Mouse (Mus musculus): ENCODE measurements around the gene Tmc5. TPM values are rescaled to one million over a fixed set of nuclear protein-coding genes. Genes with fewer than 3 reads are reported as not detected.

The Tmc5 gene
- polyA plus RNA-seq, 2 experiments, result 0.15 to 0.29 TPM

DNA sequence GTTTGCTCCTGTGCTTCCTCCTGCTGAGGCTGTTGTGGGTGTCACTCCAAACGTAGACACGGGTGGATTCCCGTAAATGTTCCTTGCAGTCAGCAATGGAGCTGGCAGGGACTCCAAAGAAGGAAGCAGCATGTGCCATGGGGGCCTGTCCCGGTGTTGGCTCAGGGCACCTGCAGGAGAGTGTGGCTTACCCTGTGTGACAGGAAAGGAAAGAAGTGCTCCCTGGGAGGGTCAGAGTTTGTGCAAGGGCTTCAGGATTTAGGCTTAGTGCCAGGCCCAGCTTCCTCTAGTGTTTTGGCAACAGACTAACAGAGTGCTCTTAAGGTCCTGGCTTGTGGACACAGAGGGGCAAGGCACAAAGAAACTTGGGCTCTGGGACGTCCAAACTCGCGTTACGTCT lies 7.7 kb downstream of the Tmc5 start:
- Histone ChIP-seq H3K27me3 (ENCODE audit: control insufficient read depth, insufficient read depth, low read length) (no peaks in the 10 kb centered on the region), H3K4me3 (replicated peaks; ENCODE audit: low read length) (no peak overlapping the region), H3K9ac (ENCODE audit: low read depth, low read length, severe bottlenecking) (no peak overlapping the region), H3K4me2 (replicated peaks; ENCODE audit: low read depth, low read length, severe bottlenecking) (no peak overlapping the region), H3K4me1 (ENCODE audit: control insufficient read depth, insufficient read depth, low read length) (no peaks in the 10 kb centered on the region), H3K27ac (replicated peaks; ENCODE audit: low read depth, low read length) (no peak overlapping the region), H3K9me3 (ENCODE audit: control insufficient read depth, low read length) (no peaks in the 10 kb centered on the region), H3K36me3 (ENCODE audit: control insufficient read depth, insufficient read depth, low read length) (no peaks in the 10 kb centered on the region)
- ATAC-seq (ENCODE audit: low FRiP score, low read depth) (no peak), DNase-seq (ENCODE audit: low spot score) (no peak)
- WGBS, result 78% methylated on average over 8 of the region's 8 CpGs
- TF ChIP-seq POLR2A (IDR thresholded peaks at IDR 0.05; ENCODE audit: borderline replicate concordance, extremely low read depth, insufficient read depth, insufficient read length), result no peak

DNA sequence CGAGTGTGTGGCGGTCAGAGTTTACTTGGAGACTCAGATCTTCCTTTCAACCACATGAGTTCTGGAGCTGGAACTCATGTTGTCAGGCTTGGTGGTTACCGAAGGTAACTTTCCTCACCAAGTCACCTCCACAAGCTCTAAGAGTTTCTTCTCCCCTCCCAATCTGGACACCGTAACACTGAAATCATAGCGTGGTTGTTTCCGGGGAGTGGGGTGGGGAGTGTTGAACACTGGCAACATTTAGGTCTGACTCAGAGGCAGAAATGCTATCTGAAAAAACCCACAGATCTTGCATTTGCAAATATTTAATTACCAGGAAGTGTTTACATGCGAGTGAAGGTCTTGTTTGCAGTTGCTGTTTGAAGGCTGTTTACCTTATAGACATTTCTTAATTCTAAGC lies 12.7 kb downstream of the Tmc5 start:
- Histone ChIP-seq H3K4me3 (replicated peaks; ENCODE audit: low read length) (no peak overlapping the region), H3K4me2 (replicated peaks; ENCODE audit: low read depth, low read length, severe bottlenecking) (no peak overlapping the region), H3K36me3 (ENCODE audit: control insufficient read depth, insufficient read depth, low read length) (no peaks in the 10 kb centered on the region), H3K27me3 (ENCODE audit: control insufficient read depth, insufficient read depth, low read length) (no peaks in the 10 kb centered on the region), H3K9ac (ENCODE audit: low read depth, low read length, severe bottlenecking) (no peak overlapping the region), H3K9me3 (ENCODE audit: control insufficient read depth, low read length) (no peaks in the 10 kb centered on the region), H3K27ac (replicated peaks; ENCODE audit: low read depth, low read length) (no peak overlapping the region), H3K4me1 (ENCODE audit: control insufficient read depth, insufficient read depth, low read length) (no peaks in the 10 kb centered on the region)
- DNase-seq (ENCODE audit: low spot score) (no peak), ATAC-seq (ENCODE audit: low FRiP score, low read depth) (no peak)
- WGBS, result 90% methylated on average over 7 of the region's 7 CpGs
- no peak for TF ChIP-seq POLR2A (IDR thresholded peaks at IDR 0.05; ENCODE audit: borderline replicate concordance, extremely low read depth, insufficient read depth, insufficient read length)

DNA sequence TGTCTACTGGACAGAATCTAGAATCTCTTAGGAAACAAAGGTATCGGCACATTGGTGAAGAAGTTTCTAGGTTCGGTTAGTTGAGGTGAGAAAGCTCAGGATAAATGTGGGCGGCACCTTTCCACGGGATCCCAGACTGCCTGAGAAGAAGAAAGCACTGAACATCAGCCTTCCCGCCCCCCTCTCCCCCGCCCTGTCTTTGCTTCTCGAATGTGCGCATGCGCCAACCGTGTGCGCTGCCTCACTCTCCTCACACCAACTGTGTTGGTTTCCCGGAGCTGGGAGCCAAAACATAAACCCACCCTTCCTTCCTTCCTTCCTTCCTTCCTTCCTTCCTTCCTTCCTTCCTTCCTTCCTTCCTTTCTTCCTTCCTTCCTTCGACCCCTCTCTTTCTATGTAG lies 13.6 kb downstream of the Tmc5 start:
- TF ChIP-seq POLR2A (IDR thresholded peaks at IDR 0.05; ENCODE audit: borderline replicate concordance, extremely low read depth, insufficient read depth, insufficient read length), result no peak
- DNase-seq (ENCODE audit: low spot score) (no peak), ATAC-seq (ENCODE audit: low FRiP score, low read depth) (no peak)
- no peaks in the 10 kb centered on the region for H3K27me3 ChIP-seq (ENCODE audit: control insufficient read depth, insufficient read depth, low read length)
- H3K9me3 ChIP-seq (ENCODE audit: control insufficient read depth, low read length), result no peaks in the 10 kb centered on the region
- no peak overlapping the region for H3K4me2 ChIP-seq (replicated peaks; ENCODE audit: low read depth, low read length, severe bottlenecking)
- H3K36me3 ChIP-seq (ENCODE audit: control insufficient read depth, insufficient read depth, low read length), result no peaks in the 10 kb centered on the region
- no peaks in the 10 kb centered on the region for H3K4me1 ChIP-seq (ENCODE audit: control insufficient read depth, insufficient read depth, low read length)
- H3K4me3 ChIP-seq (replicated peaks; ENCODE audit: low read length), result no peak overlapping the region
- no peak overlapping the region for H3K9ac ChIP-seq (ENCODE audit: low read depth, low read length, severe bottlenecking)
- H3K27ac ChIP-seq (replicated peaks; ENCODE audit: low read depth, low read length), result no peak overlapping the region
- WGBS, result 87% methylated on average over 13 of the region's 13 CpGs

DNA sequence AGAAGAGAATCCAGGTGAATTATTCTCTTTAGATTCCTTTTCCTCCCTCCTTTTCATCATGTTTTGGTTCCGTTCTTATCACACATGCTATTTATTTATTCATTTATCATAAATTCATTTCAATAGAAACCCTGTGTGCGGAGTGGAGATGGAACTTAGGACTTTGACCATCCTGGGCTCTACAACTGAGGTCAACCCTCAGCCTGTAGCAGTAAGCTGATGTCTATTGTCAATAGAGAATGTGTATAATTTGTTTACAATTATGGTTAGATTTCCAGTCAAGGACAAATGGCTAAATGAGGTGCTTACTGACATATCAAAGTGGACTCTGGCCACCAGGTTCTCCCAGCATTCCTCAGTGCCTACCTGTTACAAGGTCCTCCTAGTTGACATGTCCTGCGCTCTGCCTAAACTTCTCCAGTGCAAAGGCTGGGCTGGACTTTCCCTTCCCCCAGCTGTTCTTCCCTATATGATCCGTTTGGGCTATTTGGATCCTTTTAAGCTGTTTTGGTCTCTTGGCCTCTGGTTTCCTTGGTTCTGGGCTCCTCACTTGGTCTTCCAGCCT lies 14.2 kb downstream of the Tmc5 start:
- no peaks in the 10 kb centered on the region for H3K4me1 ChIP-seq (ENCODE audit: control insufficient read depth, insufficient read depth, low read length)
- ATAC-seq (ENCODE audit: low FRiP score, low read depth), result no peak
- H3K27me3 ChIP-seq (ENCODE audit: control insufficient read depth, insufficient read depth, low read length), result no peaks in the 10 kb centered on the region
- H3K9ac ChIP-seq (ENCODE audit: low read depth, low read length, severe bottlenecking), result no peak overlapping the region
- DNase-seq (ENCODE audit: low spot score), result no peak
- no peak for TF ChIP-seq POLR2A (IDR thresholded peaks at IDR 0.05; ENCODE audit: borderline replicate concordance, extremely low read depth, insufficient read depth, insufficient read length)
- H3K27ac ChIP-seq (replicated peaks; ENCODE audit: low read depth, low read length), result no peak overlapping the region
- no peak overlapping the region for H3K4me3 ChIP-seq (replicated peaks; ENCODE audit: low read length)
- no peak overlapping the region for H3K4me2 ChIP-seq (replicated peaks; ENCODE audit: low read depth, low read length, severe bottlenecking)
- 85% methylated on average over 4 of the region's 4 CpGs for WGBS
- H3K36me3 ChIP-seq (ENCODE audit: control insufficient read depth, insufficient read depth, low read length), result no peaks in the 10 kb centered on the region
- H3K9me3 ChIP-seq (ENCODE audit: control insufficient read depth, low read length), result no peaks in the 10 kb centered on the region

DNA sequence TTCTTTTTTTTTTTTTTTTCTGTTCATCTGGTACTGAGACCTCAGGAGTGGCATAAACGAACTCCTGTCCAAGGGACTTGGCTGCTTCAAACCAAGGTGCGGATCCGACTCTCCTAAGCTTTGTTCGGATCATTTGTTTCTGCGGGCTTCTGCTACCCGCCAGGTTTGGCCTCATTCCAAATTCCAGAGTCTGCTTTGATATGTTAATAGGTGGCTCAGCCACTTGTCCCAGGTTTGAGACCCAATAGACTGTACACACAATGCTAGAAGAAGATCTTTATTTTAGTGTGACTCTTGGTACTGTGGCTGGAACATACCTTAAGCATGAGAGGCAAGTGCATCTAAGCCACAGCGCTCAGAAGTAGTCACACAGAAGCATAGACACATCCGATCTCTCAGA lies 14.8 kb downstream of the Tmc5 start:
- TF ChIP-seq POLR2A (IDR thresholded peaks at IDR 0.05; ENCODE audit: borderline replicate concordance, extremely low read depth, insufficient read depth, insufficient read length), result no peak
- WGBS, result 66% methylated on average over 8 of the region's 8 CpGs
- H3K36me3 ChIP-seq (ENCODE audit: control insufficient read depth, insufficient read depth, low read length), result no peaks in the 10 kb centered on the region

DNA sequence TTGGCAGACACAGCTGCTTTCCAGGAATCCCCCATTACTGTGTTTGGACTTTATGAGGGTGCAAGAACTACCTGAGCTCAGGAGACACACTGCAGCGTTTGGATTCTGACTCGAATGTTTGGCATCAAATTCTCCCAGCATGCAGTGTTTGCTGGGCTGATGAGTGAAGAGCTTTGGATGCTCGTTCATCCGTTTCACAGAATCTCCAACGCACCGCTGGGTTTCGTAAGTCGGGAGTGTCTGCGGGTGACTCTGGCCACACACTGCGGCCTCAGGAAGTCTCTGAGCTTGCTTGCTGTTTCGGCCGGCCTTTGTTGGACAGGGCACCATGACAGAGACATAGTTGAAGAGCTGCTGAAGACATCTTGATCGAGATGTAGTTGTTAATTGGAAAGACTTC lies 17.0 kb downstream of the Tmc5 start:
- ATAC-seq (ENCODE audit: low FRiP score, low read depth), result no peak

More for the DNA sequence above, 14.8 kb downstream of the Tmc5 start:
- H3K9me3 ChIP-seq (ENCODE audit: control insufficient read depth, low read length), result no peaks in the 10 kb centered on the region
- H3K4me1 ChIP-seq (ENCODE audit: control insufficient read depth, insufficient read depth, low read length), result no peaks in the 10 kb centered on the region
- no peak overlapping the region for H3K27ac ChIP-seq (replicated peaks; ENCODE audit: low read depth, low read length)
- no peak for ATAC-seq (ENCODE audit: low FRiP score, low read depth)
- DNase-seq (ENCODE audit: low spot score), result no peak
- H3K4me3 ChIP-seq (replicated peaks; ENCODE audit: low read length), result no peak overlapping the region
- no peaks in the 10 kb centered on the region for H3K27me3 ChIP-seq (ENCODE audit: control insufficient read depth, insufficient read depth, low read length)
- H3K9ac ChIP-seq (ENCODE audit: low read depth, low read length, severe bottlenecking), result no peak overlapping the region
- H3K4me2 ChIP-seq (replicated peaks; ENCODE audit: low read depth, low read length, severe bottlenecking), result no peak overlapping the region

More for the DNA sequence above, 17.0 kb downstream of the Tmc5 start:
- H3K4me1 ChIP-seq (ENCODE audit: control insufficient read depth, insufficient read depth, low read length), result no peaks in the 10 kb centered on the region
- no peak for DNase-seq (ENCODE audit: low spot score)
- no peak overlapping the region for H3K27ac ChIP-seq (replicated peaks; ENCODE audit: low read depth, low read length)
- no peaks in the 10 kb centered on the region for H3K9me3 ChIP-seq (ENCODE audit: control insufficient read depth, low read length)
- no peaks in the 10 kb centered on the region for H3K27me3 ChIP-seq (ENCODE audit: control insufficient read depth, insufficient read depth, low read length)
- H3K4me3 ChIP-seq (replicated peaks; ENCODE audit: low read length), result no peak overlapping the region
- WGBS, result 76% methylated on average over 13 of the region's 13 CpGs
- no peak overlapping the region for H3K4me2 ChIP-seq (replicated peaks; ENCODE audit: low read depth, low read length, severe bottlenecking)
- H3K9ac ChIP-seq (ENCODE audit: low read depth, low read length, severe bottlenecking), result no peak overlapping the region
- TF ChIP-seq POLR2A (IDR thresholded peaks at IDR 0.05; ENCODE audit: borderline replicate concordance, extremely low read depth, insufficient read depth, insufficient read length), result no peak
- H3K36me3 ChIP-seq (ENCODE audit: control insufficient read depth, insufficient read depth, low read length), result no peaks in the 10 kb centered on the region

All from limb, embryonic 14.5 days (tissue).